Mouse (Mus musculus) lung, postnatal 10 days (tissue): ENCODE data around the gene Ablim1.
"Not testable (repeated sequence)": the region's sequence is repeated elsewhere in the genome, so short reads cannot be mapped to it uniquely, and the experiment has no call there.

Source experiments
- DNase-seq: peaks from one replicate; pipeline ENCODE4 v3.0.0; 2021

Ablim1 gene

DNA sequence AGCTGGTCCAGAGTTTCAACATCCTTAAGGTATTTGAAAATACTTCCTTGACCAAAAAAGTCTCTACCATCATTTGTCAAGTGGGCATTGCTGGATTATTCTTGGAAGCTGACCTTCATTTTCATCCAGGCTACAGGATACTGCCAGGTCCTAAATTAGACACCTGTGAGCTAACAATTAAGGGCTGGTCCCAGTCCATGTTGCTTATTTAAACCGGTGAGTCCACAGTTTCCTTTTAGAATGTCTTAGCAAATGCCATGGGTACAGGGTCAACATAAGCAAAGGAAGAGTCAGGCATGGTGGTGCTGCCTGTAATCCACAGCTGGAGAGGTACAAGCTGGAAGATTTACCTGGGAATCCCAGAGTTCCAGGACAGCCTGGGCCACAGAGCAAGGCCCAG lies 173.8 kb downstream of the Ablim1 start:
- no peak for DNase-seq

- no peak for DNase-seq
Observed at GRCm38 (mm10) chr19:57140071-57140470, 174.6 kb downstream of the Ablim1 start.

- DNase-seq, result no peak
Observed at GRCm38 (mm10) chr19:57138909-57139617, 175.7 kb downstream of the Ablim1 start.

DNA sequence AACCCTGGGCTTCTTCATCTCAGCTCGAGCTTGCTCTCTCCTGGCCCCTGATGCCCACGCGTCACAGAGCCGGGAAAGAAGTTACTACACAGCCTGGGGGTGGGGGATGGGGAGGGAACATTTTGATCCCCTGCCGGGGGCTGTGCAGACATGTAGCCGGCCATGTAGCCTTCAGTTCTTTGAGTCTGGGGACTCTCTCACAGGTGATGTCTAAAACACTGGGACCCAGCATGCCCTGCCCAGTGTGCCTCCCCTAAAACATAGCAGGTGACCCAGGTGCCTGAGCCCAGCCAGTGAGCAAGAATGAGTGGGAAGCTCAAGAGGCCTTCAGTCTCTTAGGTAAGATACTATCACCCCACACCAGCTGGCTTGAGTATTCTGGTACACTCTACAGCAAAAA lies 176.2 kb downstream of the Ablim1 start:
- DNase-seq, result no peak

- DNase-seq, result no peak
Observed at GRCm38 (mm10) chr19:57138045-57138444, 176.7 kb downstream of the Ablim1 start.

DNA sequence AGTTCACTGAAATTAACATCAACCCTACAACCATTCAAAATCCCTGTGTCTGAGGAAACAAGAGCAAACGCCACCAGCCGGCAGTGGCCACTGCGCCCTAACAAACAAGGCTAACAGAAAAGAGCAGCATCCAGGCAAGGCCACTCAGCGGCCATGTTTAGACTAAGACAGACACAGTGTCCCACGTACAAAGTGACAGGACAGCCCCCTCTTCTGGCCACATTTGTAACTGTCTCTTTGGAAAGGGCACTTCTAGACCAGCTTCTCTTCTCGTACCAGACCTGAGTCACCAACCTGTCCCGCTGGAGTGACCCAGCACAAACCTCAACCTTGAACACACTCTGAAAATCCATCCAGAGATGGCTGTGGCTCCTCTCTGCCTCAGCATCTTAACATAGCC lies 178.5 kb downstream of the Ablim1 start:
- peak; percentile 91 for DNase-seq

DNA sequence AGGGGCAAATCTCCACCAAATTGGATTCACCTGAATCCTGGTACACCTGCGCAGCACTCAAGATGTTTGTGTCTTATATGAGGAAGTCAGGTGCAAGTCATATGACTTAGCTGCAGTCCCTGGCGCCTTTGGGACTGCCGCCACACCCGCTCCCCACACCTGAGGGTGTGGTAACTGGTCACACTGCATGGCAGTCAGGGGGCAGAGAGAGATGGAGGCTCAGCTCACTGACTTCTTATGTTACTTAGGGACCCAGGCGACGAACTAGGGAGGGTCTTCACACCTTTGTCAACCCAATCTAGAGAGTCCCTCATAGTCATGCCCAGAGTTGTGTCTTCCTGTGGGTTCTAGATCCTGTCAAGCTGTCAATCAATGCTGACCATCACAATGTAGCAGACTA lies 179.1 kb downstream of the Ablim1 start:
- DNase-seq, result not testable (repeated sequence)

DNA sequence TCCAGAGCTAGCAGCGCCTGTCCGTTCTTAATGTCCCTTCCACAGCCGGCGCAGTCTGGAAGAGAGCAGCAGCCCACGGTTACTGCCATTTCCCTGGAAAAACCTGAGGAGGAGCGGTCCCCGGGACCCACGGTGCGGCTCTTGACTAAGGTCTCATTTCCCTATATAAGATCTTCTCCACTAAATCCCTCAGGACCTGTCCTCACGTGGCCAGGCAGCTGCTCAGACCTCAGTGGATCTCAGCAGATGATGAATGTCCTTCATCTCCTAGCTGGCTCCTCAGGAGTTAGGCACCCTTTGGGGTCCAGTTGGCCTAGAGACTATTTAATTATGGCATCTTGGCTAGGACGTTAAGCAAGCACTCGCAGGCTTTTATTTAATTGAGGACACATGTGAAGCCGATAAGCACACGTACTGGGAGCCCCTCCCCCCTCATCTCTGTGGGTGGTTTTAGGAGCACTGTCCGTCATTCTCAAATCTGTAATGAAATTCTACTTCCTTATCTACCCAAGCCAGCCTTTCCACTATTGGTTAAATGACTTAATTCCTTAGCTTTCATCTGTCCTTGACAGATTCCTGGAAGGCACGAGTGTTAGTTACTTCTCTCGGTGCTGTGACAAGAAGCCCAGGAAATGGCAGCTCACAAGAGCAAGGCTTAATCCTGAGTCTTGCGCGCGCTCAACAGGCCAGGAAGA lies 179.9 kb downstream of the Ablim1 start:
- DNase-seq, result no peak

DNA sequence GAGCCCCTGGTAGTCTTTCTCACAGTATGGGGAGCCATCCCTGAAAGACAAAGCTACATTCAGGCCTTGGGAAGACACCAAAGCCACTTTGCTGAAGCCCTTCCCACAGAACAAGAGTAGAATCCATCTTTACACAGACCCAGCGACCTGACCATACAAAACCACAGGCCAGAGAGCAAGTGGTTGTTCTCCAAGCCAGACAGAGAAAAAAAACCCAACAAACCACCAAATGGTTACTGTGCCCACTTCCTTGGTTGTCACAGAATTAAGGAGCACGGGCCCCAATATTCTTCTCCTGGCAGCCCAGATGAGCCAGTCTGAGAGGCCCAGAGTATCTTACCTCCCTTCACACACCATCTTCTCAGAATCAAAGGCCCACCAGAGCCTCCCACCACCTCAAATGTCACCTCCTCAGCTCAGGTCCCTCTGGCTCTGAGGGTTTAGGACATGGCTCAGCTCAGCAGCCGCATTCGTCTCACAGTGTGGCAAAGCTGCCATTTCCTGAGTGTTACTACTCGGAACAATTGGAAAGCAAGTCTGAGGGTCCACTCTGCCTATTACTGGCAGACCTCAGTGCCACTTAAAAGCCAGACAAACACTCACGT lies 181.7 kb downstream of the Ablim1 start:
- DNase-seq, result no peak

GRCm38 (mm10) chr19:57132281-57132680 lies 182.4 kb downstream of the Ablim1 start:
- no peak for DNase-seq

- DNase-seq, result no peak
Observed at GRCm38 (mm10) chr19:57131366-57131765, 183.4 kb downstream of the Ablim1 start.

- DNase-seq, result no peak
Observed at GRCm38 (mm10) chr19:57130591-57130990, 184.1 kb downstream of the Ablim1 start.

- DNase-seq, result no peak
Observed at GRCm38 (mm10) chr19:57129729-57130128, 185.0 kb downstream of the Ablim1 start.

GRCm38 (mm10) chr19:57128037-57128436 lies 186.7 kb downstream of the Ablim1 start:
- DNase-seq, result no peak

DNA sequence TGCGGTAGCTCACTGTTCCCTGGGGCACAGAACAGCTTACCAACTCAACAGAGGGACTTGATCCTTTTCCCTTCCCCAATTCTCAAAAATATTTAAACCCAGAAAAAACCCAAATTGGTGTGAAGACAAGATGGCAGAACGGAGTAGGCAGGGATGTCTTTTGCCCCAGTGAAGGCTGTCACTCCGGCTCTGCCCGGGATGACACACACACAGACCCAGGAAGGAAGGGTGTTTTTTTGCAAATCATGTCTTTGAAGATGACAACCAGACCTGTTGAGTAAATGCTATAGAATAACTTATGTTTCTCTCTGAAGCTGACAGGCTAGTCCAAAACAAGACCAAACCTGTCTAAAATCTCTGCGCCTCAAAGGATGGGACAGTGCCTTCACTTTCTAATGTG lies 187.2 kb downstream of the Ablim1 start:
- no peak for DNase-seq

DNA sequence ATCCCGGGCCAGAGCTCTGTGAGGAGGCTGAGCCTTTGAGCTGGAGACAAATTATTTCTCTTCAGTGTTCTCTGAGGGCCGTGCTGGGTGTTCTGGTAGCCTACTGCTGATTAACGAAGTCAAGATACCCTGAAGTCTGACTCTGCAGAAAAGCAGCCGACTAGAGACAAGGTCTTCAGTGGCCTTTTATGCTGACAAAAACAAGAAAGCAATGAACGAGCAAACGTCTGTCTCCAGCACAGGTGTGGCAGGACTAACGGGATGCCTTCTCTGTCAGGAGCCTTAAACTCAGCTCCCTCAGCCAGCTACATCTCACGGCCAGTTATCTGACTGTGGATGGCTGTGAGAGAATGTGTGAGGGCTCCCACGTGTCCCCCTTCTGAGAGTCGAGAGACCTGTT lies 187.8 kb downstream of the Ablim1 start:
- no peak for DNase-seq

- no peak for DNase-seq
Observed at GRCm38 (mm10) chr19:57124906-57125305, 189.8 kb downstream of the Ablim1 start.

DNA sequence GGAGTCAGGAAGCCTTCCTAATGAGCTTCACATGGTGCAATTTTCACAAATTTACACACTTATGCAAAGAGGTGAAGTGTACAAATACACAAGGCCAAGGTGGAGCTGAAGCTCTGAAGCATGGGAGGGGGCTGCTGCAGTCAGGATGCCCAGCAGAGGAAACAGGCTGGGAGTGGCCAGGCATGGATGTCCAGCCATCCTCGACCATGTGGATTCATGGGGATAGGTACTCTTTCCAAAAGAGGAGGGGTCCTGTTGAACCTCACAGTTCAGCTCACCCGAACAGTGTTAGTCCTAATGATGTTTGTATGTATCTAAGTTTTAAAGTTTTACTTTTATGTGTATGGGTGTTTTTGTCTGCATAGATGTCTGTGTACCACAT lies 190.6 kb downstream of the Ablim1 start:
- no peak for DNase-seq

- DNase-seq, result peak; percentile 90
Observed at GRCm38 (mm10) chr19:57123503-57124137, 191.1 kb downstream of the Ablim1 start.

- DNase-seq, result no peak
Observed at GRCm38 (mm10) chr19:57122261-57122660, 192.5 kb downstream of the Ablim1 start.

DNA sequence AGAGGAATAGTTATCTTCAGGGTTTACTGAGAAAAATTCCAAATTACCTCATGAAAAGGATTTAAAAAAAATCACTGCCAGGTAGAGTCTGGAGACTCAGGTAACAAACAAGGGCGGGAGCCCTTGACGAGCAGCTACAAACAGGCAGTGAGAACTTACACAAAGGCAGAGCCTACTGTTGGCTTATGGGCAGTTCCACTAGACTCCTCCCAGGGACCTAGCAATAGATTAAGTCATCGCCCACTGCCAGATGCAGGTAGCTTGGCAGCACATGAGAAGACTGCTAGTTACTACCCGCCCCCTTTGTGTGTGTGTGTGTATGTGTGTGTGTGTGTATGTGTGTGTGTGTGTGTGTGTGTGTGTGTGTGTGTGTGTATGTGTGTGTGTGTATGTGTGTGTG lies 193.7 kb downstream of the Ablim1 start:
- DNase-seq, result no peak

GRCm38 (mm10) chr19:57119661-57120060 lies 195.1 kb downstream of the Ablim1 start:
- no peak for DNase-seq

- peak; percentile 90 for DNase-seq
Observed at GRCm38 (mm10) chr19:57118785-57119565, 195.7 kb downstream of the Ablim1 start.
